Mouse (Mus musculus) stomach, embryonic 16.5 days (tissue): ENCODE data around the gene Taf3. TPM values are rescaled to one million over a fixed set of nuclear protein-coding genes. Genes with fewer than 3 reads are reported as not detected.

Source experiments
- ATAC-seq: fragments of 200-750 bp; cut with Nextera tagmentation; 2 replicates; pipeline ENCODE4 v1.8.0; 2017; ENCODE audit warnings: moderate number of reproducible peaks, moderate TSS enrichment; ENCODE audit not compliant: insufficient read depth, low FRiP score
- H3K27ac ChIP-seq: fragments of 300-500 bp; sonication (generic); 2 replicates; pipeline ENCODE4 v1.5.1; 2014; ENCODE audit warnings: low read length
- H3K27me3 ChIP-seq: fragments of 300-500 bp; sonication (generic); 2 replicates; pipeline ENCODE4 v1.6.1; 2014; ENCODE audit warnings: low read length, control low read depth, mixed read lengths; ENCODE audit not compliant: control insufficient read depth, insufficient read depth
- H3K36me3 ChIP-seq: fragments of 300-500 bp; sonication (generic); 2 replicates; pipeline ENCODE4 v1.6.1; 2014; ENCODE audit warnings: low read length; ENCODE audit not compliant: control insufficient read depth, insufficient read depth
- H3K4me1 ChIP-seq: fragments of 300-500 bp; sonication (generic); 2 replicates; pipeline ENCODE4 v1.6.1; 2014; ENCODE audit warnings: low read length, control low read depth, mixed read lengths; ENCODE audit not compliant: control insufficient read depth, insufficient read depth
- H3K4me2 ChIP-seq: fragments of 300-500 bp; sonication (generic); 2 replicates; pipeline ENCODE4 v1.6.1; 2014; ENCODE audit warnings: low read depth, low read length, mixed read lengths
- H3K4me3 ChIP-seq: fragments of 300-500 bp; sonication (generic); replicated peaks from 2 replicates; pipeline ENCODE4 v1.5.1; 2014; ENCODE audit warnings: mild to moderate bottlenecking, low read length
- H3K9ac ChIP-seq: fragments of 300-500 bp; sonication (generic); 2 replicates; pipeline ENCODE4 v1.6.1; 2014; ENCODE audit warnings: low read length
- H3K9me3 ChIP-seq: fragments of 300-500 bp; sonication (generic); replicated peaks from 2 replicates; pipeline ENCODE4 v1.6.1; 2016; ENCODE audit warnings: low read length, control low read depth; ENCODE audit not compliant: control insufficient read depth
- WGBS: fragments of 180-500 bp; shearing (Covaris S2); extraction: QIAGEN DNeasy Blood & Tissue Kit; methylation state at CpG from one replicate; pipeline ENCODE4 v1.1.7; 2014; 5-methylcytosine and 5-hydroxymethylcytosine counted together
- polyA plus RNA-seq: library from polyadenylated mRNA; unstranded; fragments of >200 nt; fragmentation: Nextera tagmentation; extraction: Ambion mirVana; gene quantifications from 2 replicates; pipeline ENCODE4 v1.2.1, GENCODE M21; 2015

The Taf3 gene
- polyA plus RNA-seq, 1 experiment from 2014 or later: 9.8 TPM

GRCm38 (mm10) chr2:9873757-9874156 is 174.6 kb downstream of the Taf3 start:
- H3K4me2 ChIP-seq: no peak overlapping the region
- ATAC-seq: no peak
- H3K9me3 ChIP-seq: no peaks in the 10 kb centered on the region
- no peak overlapping the region for H3K9ac ChIP-seq
- H3K36me3 ChIP-seq: no peaks in the 10 kb centered on the region
- H3K27ac ChIP-seq: no peak overlapping the region
- no peak overlapping the region for H3K4me3 ChIP-seq
- H3K27me3 ChIP-seq: peaks cover 57% of the 10 kb centered on the region
- WGBS: 33% methylated on average over 2 of the region's 2 CpGs
- 0 out of 2 replicates have a peak, but pooled peaks cover 6% of the 10 kb centered on the region for H3K4me1 ChIP-seq

GRCm38 (mm10) chr2:9872682-9873081 is 175.7 kb downstream of the Taf3 start:
- Histone ChIP-seq H3K9ac (no peak overlapping the region), H3K4me1 (0 out of 2 replicates have a peak, but pooled peaks cover 6% of the 10 kb centered on the region), H3K27ac (no peak overlapping the region), H3K36me3 (no peaks in the 10 kb centered on the region), H3K4me2 (no peak overlapping the region), H3K27me3 (peaks cover 59% of the 10 kb centered on the region), H3K9me3 (no peaks in the 10 kb centered on the region), H3K4me3 (no peak overlapping the region)
- 26% methylated on average over 12 of the region's 12 CpGs for WGBS
- no peak for ATAC-seq

GRCm38 (mm10) chr2:9871798-9872197 is 176.6 kb downstream of the Taf3 start:
- Histone ChIP-seq H3K4me1 (no peaks in the 10 kb centered on the region), H3K4me3 (no peak overlapping the region), H3K27ac (no peak overlapping the region), H3K4me2 (no peak overlapping the region), H3K9me3 (no peaks in the 10 kb centered on the region), H3K27me3 (peaks cover 59% of the 10 kb centered on the region), H3K36me3 (no peaks in the 10 kb centered on the region), H3K9ac (no peak overlapping the region)
- ATAC-seq: no peak
- WGBS: 58% methylated on average over 6 of the region's 6 CpGs

GRCm38 (mm10) chr2:9871141-9871716 is 177.2 kb downstream of the Taf3 start:
- 50% methylated on average over 4 of the region's 4 CpGs for WGBS
- Histone ChIP-seq H3K9ac (no peak overlapping the region), H3K9me3 (no peaks in the 10 kb centered on the region), H3K4me1 (no peaks in the 10 kb centered on the region), H3K36me3 (no peaks in the 10 kb centered on the region), H3K27ac (no peak overlapping the region), H3K4me2 (no peak overlapping the region), H3K27me3 (peaks cover 53% of the 10 kb centered on the region), H3K4me3 (no peak overlapping the region)
- no peak for ATAC-seq

- Histone ChIP-seq H3K9me3 (no peaks in the 10 kb centered on the region), H3K4me2 (no peak overlapping the region), H3K27me3 (peaks cover 20% of the 10 kb centered on the region), H3K9ac (no peak overlapping the region), H3K36me3 (no peaks in the 10 kb centered on the region), H3K27ac (no peak overlapping the region), H3K4me3 (no peak overlapping the region), H3K4me1 (no peaks in the 10 kb centered on the region)
- ATAC-seq: no peak
- WGBS: 58% methylated on average over 12 of the region's 12 CpGs
Observed at GRCm38 (mm10) chr2:9867092-9867825, 181.1 kb downstream of the Taf3 start.

Other genes starting within 250 kb of the Taf3 start
- not detected in 2 replicates for gene 4930412O13Rik, start 167.3 kb downstream of the Taf3 start, polyA plus RNA-seq
- not detected in 2 replicates for gene 9230102O04Rik, start 159.1 kb downstream of the Taf3 start, polyA plus RNA-seq
- gene Gata3, start 158.6 kb downstream of the Taf3 start, polyA plus RNA-seq: 3.2 and 3.6 TPM in 2 replicates
- gene Atp5c1, start 31.9 kb upstream of the Taf3 start, polyA plus RNA-seq: 595 and 642 TPM in 2 replicates
- 25.6 and 27.9 TPM in 2 replicates for gene Kin, start 32.0 kb upstream of the Taf3 start, polyA plus RNA-seq
- gene Itih2, start 82.8 kb upstream of the Taf3 start, polyA plus RNA-seq: 19.6 and 20.3 TPM in 2 replicates
- gene Itih5, start 105.0 kb upstream of the Taf3 start, polyA plus RNA-seq: 30.0 and 35.2 TPM in 2 replicates